Mouse (Mus musculus): ENCODE data around the gene Il27ra. TPM values are rescaled to one million over a fixed set of nuclear protein-coding genes. Genes with fewer than 3 reads are reported as not detected.

The Il27ra gene
- total and polyA plus RNA-seq, 3 experiments, result 3.2 to 4.6 (median 3.7) TPM

DNA sequence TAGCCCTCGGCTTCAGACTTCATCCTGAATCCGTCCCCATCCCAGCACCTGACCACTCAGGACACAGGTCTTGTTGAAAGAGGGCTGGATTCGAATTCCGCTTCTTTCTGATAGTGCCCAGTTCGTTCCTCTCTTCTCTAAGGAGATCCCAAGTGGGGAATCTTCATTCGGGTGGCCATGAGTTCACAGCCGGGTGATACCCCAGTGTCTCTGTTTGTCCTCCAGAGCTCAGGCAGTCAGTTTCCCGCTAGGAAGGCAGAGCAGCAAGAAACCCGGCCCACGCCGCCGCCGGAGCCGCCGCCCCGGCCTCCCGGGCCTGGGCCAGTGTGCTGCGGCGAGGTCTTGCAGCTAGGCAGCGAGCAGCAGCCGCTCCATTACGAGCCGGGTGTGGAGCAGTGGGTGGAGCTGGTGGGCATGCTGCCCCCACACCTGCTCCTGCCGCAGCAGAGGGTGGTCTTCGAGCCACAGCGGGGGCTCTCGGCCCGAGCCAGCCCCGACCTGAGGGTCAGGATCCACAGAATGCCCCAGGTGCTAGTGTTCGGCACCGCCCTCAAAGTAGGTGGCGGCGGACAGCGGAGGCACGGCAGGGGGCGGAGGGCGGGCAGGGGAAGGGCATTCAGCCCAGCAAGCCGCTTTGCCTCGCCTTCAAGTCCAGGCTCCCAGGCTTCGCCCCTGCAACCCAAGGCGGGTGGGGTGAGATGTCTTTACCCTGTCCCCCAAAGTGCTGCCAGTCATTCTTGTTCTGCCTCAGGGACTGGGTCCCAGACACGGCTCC is 42.1 kb upstream of the Il27ra start:
- no peak for DNase-seq
- no peak overlapping the region for H3K4me3 ChIP-seq
- no peaks in the 10 kb centered on the region for H3K79me2 ChIP-seq (replicated peaks; ENCODE audit: control insufficient read depth, insufficient read depth, low read length)
- intact Hi-C loops (cut with DNase I), result no loop called here
- no peak overlapping the region for H3K27ac ChIP-seq
- H3K9ac ChIP-seq (ENCODE audit: low read depth, low read length), result no peak overlapping the region
- no peaks in the 10 kb centered on the region for H3K27me3 ChIP-seq (ENCODE audit: control insufficient read depth, insufficient read depth, low read length)
- no peaks in the 10 kb centered on the region for H3K36me3 ChIP-seq (ENCODE audit: control insufficient read depth, insufficient read depth, low read length)
- H3K4me1 ChIP-seq (ENCODE audit: control insufficient read depth, insufficient read depth, low read length), result peaks cover 1% of the 10 kb centered on the region; the same call in 1 of the 2 replicates
- 85% methylated on average over 42 of the region's 42 CpGs for WGBS
- TF ChIP-seq EP300 (IDR thresholded peaks at IDR 0.05; ENCODE audit: insufficient read depth, low read depth, low read length), result no peak
- TF ChIP-seq CTCF (IDR thresholded peaks at IDR 0.05), result no peak
- TF ChIP-seq POLR2A (IDR thresholded peaks at IDR 0.05; ENCODE audit: insufficient read depth, low read depth, low read length), result no peak

DNA sequence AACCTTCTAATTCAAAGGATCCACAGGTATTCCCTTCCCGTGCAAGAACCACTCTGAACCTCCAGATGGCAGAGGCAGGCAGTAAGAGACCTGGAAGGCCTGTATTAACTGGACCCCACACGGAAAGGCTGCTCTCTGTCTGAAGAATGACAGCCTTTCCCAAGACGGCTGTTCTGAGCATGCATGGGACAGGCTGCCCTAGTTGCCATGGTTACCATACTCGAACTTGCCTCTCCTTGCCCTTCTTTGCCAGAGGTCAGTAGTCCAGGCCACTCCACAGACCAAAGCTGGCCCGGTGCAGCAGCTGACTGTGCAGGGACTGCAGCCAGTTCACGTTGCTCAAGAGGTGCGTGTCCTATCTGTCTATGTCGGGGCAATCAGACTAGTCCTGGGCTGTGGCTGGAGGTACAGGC is 41.4 kb upstream of the Il27ra start:
- WGBS, result 47% methylated on average over 8 of the region's 8 CpGs
- no peaks in the 10 kb centered on the region for H3K27me3 ChIP-seq (ENCODE audit: control insufficient read depth, insufficient read depth, low read length)
- H3K4me3 ChIP-seq, result no peak overlapping the region
- no peaks in the 10 kb centered on the region for H3K36me3 ChIP-seq (ENCODE audit: control insufficient read depth, insufficient read depth, low read length)
- intact Hi-C loops (cut with DNase I), result no loop called here
- TF ChIP-seq EP300 (IDR thresholded peaks at IDR 0.05; ENCODE audit: insufficient read depth, low read depth, low read length) (no peak), CTCF (IDR thresholded peaks at IDR 0.05) (peak; percentile 44), POLR2A (IDR thresholded peaks at IDR 0.05; ENCODE audit: insufficient read depth, low read depth, low read length) (no peak)
- H3K9ac ChIP-seq (ENCODE audit: low read depth, low read length), result no peak overlapping the region
- peak; percentile 51 to 73 for DNase-seq
- H3K79me2 ChIP-seq (replicated peaks; ENCODE audit: control insufficient read depth, insufficient read depth, low read length), result no peaks in the 10 kb centered on the region
- peaks cover 1% of the 10 kb centered on the region; the same call in 1 of the 2 replicates for H3K4me1 ChIP-seq (ENCODE audit: control insufficient read depth, insufficient read depth, low read length)
- H3K27ac ChIP-seq, result no peak overlapping the region

- H3K27me3 ChIP-seq (ENCODE audit: control insufficient read depth, insufficient read depth, low read length), result no peaks in the 10 kb centered on the region
- no peak overlapping the region for H3K4me3 ChIP-seq
- 85% methylated on average over 5 of the region's 5 CpGs for WGBS
- H3K4me1 ChIP-seq (ENCODE audit: control insufficient read depth, insufficient read depth, low read length), result peaks cover 1% of the 10 kb centered on the region; the same call in 1 of the 2 replicates
- no peak for TF ChIP-seq POLR2A (IDR thresholded peaks at IDR 0.05; ENCODE audit: insufficient read depth, low read depth, low read length)
- no peak for TF ChIP-seq EP300 (IDR thresholded peaks at IDR 0.05; ENCODE audit: insufficient read depth, low read depth, low read length)
- TF ChIP-seq CTCF (IDR thresholded peaks at IDR 0.05), result no peak
- intact Hi-C loops (cut with DNase I), result no loop called here
- no peaks in the 10 kb centered on the region for H3K79me2 ChIP-seq (replicated peaks; ENCODE audit: control insufficient read depth, insufficient read depth, low read length)
- no peak overlapping the region for H3K9ac ChIP-seq (ENCODE audit: low read depth, low read length)
- H3K27ac ChIP-seq, result no peak overlapping the region
- no peaks in the 10 kb centered on the region for H3K36me3 ChIP-seq (ENCODE audit: control insufficient read depth, insufficient read depth, low read length)
- no peak for DNase-seq
Measured at GRCm38 (mm10) chr8:84079206-84079605, 36.8 kb upstream of the Il27ra start.

DNA sequence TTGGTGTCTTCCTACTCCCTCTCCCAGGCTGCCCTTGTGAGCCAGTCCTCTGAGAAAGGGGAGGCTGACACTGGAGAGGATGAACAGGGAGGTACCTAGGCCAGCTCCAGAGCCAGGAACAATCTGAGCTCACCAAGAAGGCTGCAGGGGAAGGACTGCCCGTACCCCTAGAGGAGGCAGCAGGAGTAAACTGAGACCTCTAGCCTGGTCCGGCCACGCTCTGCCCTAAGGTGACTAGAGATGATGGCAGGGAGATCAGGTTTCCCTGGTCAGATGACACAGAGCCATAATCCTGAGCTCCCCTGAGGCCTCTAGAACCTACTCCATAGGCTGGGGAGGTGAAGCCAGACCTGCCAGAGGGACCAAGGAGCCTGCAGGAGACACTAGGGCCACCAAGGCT is 34.5 kb upstream of the Il27ra start:
- TF ChIP-seq POLR2A (IDR thresholded peaks at IDR 0.05; ENCODE audit: insufficient read depth, low read depth, low read length) (no peak), EP300 (IDR thresholded peaks at IDR 0.05; ENCODE audit: insufficient read depth, low read depth, low read length) (no peak), CTCF (IDR thresholded peaks at IDR 0.05) (no peak)
- Histone ChIP-seq H3K79me2 (replicated peaks; ENCODE audit: control insufficient read depth, insufficient read depth, low read length) (no peaks in the 10 kb centered on the region), H3K27ac (no peak overlapping the region), H3K27me3 (ENCODE audit: control insufficient read depth, insufficient read depth, low read length) (no peaks in the 10 kb centered on the region), H3K36me3 (ENCODE audit: control insufficient read depth, insufficient read depth, low read length) (no peaks in the 10 kb centered on the region), H3K9ac (ENCODE audit: low read depth, low read length) (no peak overlapping the region), H3K4me1 (ENCODE audit: control insufficient read depth, insufficient read depth, low read length) (peaks cover 10% of the 10 kb centered on the region), H3K4me3 (no peak overlapping the region)
- intact Hi-C loops (cut with DNase I), result no loop called here
- 86% methylated on average over 3 of the region's 3 CpGs for WGBS
- no peak for DNase-seq

GRCm38 (mm10) chr8:84076412-84076811 is 34.0 kb upstream of the Il27ra start:
- Histone ChIP-seq H3K79me2 (replicated peaks; ENCODE audit: control insufficient read depth, insufficient read depth, low read length) (no peaks in the 10 kb centered on the region), H3K9ac (ENCODE audit: low read depth, low read length) (no peak overlapping the region), H3K27me3 (ENCODE audit: control insufficient read depth, insufficient read depth, low read length) (no peaks in the 10 kb centered on the region), H3K36me3 (ENCODE audit: control insufficient read depth, insufficient read depth, low read length) (no peaks in the 10 kb centered on the region), H3K27ac (no peak overlapping the region), H3K4me3 (no peak overlapping the region), H3K4me1 (ENCODE audit: control insufficient read depth, insufficient read depth, low read length) (peaks cover 11% of the 10 kb centered on the region)
- no peak for DNase-seq
- TF ChIP-seq CTCF (IDR thresholded peaks at IDR 0.05), result peak; percentile 11
- TF ChIP-seq EP300 (IDR thresholded peaks at IDR 0.05; ENCODE audit: insufficient read depth, low read depth, low read length), result no peak
- intact Hi-C loops (cut with DNase I), result no loop called here
- WGBS, result 60% methylated on average over 1 of the region's 1 CpGs

- H3K36me3 ChIP-seq (ENCODE audit: control insufficient read depth, insufficient read depth, low read length), result no peaks in the 10 kb centered on the region
- intact Hi-C loops (cut with DNase I), result no loop called here
- no peak overlapping the region for H3K4me3 ChIP-seq
- no peak overlapping the region for H3K9ac ChIP-seq (ENCODE audit: low read depth, low read length)
- no peak for DNase-seq
- H3K79me2 ChIP-seq (replicated peaks; ENCODE audit: control insufficient read depth, insufficient read depth, low read length), result no peaks in the 10 kb centered on the region
- WGBS, result 63% methylated on average over 9 of the region's 10 CpGs
- H3K27me3 ChIP-seq (ENCODE audit: control insufficient read depth, insufficient read depth, low read length), result no peaks in the 10 kb centered on the region
- no peak overlapping the region for H3K27ac ChIP-seq
- H3K4me1 ChIP-seq (ENCODE audit: control insufficient read depth, insufficient read depth, low read length), result peaks cover 27% of the 10 kb centered on the region
- TF ChIP-seq EP300 (IDR thresholded peaks at IDR 0.05; ENCODE audit: insufficient read depth, low read depth, low read length), result no peak
- no peak for TF ChIP-seq CTCF (IDR thresholded peaks at IDR 0.05)
- TF ChIP-seq POLR2A (IDR thresholded peaks at IDR 0.05; ENCODE audit: insufficient read depth, low read depth, low read length), result no peak
Measured at GRCm38 (mm10) chr8:84073230-84073976, 31.0 kb upstream of the Il27ra start.

Measured in heart, adult 2 months (tissue).